Mouse (Mus musculus) forebrain, embryonic 12.5 days (tissue): Measurements from ENCODE around the gene Gm26566. TPM values are rescaled to one million over a fixed set of nuclear protein-coding genes. Genes with fewer than 3 reads are reported as not detected.

ENCODE experiments used
- ATAC-seq: fragments of 200-750 bp; cut with Nextera tagmentation; 2 replicates; pipeline ENCODE4 v1.8.0; 2017; ENCODE audit warnings: moderate TSS enrichment; ENCODE audit not compliant: low FRiP score
- H3K27ac ChIP-seq: fragments of 300-500 bp; sonication (generic); 2 replicates; pipeline ENCODE4 v1.5.1; 2016; ENCODE audit warnings: mild to moderate bottlenecking
- H3K27me3 ChIP-seq: fragments of 300-500 bp; sonication (generic); 2 replicates; pipeline ENCODE4 v1.6.1; 2016; ENCODE audit warnings: mild to moderate bottlenecking
- H3K36me3 ChIP-seq: fragments of 300-500 bp; sonication (generic); replicated peaks from 2 replicates; pipeline ENCODE4 v1.6.1; 2016; ENCODE audit warnings: mild to moderate bottlenecking
- H3K4me1 ChIP-seq: fragments of 300-500 bp; sonication (generic); 2 replicates; pipeline ENCODE4 v1.6.1; 2016
- H3K4me2 ChIP-seq: fragments of 300-500 bp; sonication (generic); 2 replicates; pipeline ENCODE4 v1.6.1; 2016; ENCODE audit warnings: mild to moderate bottlenecking, moderate library complexity
- H3K4me3 ChIP-seq: fragments of 300-500 bp; sonication (generic); replicated peaks from 2 replicates; pipeline ENCODE4 v1.5.1; 2016; ENCODE audit warnings: mild to moderate bottlenecking
- H3K9ac ChIP-seq: fragments of 300-500 bp; sonication (generic); 2 replicates; pipeline ENCODE4 v1.6.1; 2016; ENCODE audit warnings: mild to moderate bottlenecking
- H3K9me3 ChIP-seq: fragments of 300-500 bp; sonication (generic); 2 replicates; pipeline ENCODE4 v1.6.1; 2016
- whole genome bisulfite sequencing: fragments of 180-500 bp; shearing (Covaris S2); methylation state at CpG from one replicate; pipeline ENCODE4 v1.1.7; 2016; 5-methylcytosine and 5-hydroxymethylcytosine counted together
- polyA plus RNA-seq: library from polyadenylated mRNA; unstranded; fragments of >200 nt; fragmentation: Nextera tagmentation; extraction: Ambion mirVana; gene quantifications from 2 replicates; pipeline ENCODE4 v1.2.1, GENCODE M21; 2016

Gm26566 gene
- 1.6 and 2.4 TPM in 2 replicates for polyA plus RNA-seq

- under 1% methylated on average over 82 of the region's 82 CpGs for WGBS
- peak within 1 kb of the TSS; percentile 96 for H3K9ac ChIP-seq
- peaks cover 32% of the 10 kb centered on the region for H3K4me1 ChIP-seq
- H3K9me3 ChIP-seq, result no peaks in the 10 kb centered on the region
- peak within 1 kb of the TSS; percentile 96 for H3K27ac ChIP-seq
- H3K4me3 ChIP-seq, result peak within 1 kb of the TSS; percentile 91
- H3K36me3 ChIP-seq, result peaks cover 20% of the 10 kb centered on the region
- H3K27me3 ChIP-seq, result no peaks in the 10 kb centered on the region
- ATAC-seq, result peak; percentile 97
- H3K4me2 ChIP-seq, result peak within 1 kb of the TSS; percentile 81
Measured at GRCm38 (mm10) chr4:88721791-88722721, at the start of gene Gm26566, which contains the start of gene Klhl9. TSS of gene Gm26566 (plus strand) at chr4:88721805. TSS of gene Klhl9 (minus strand) at chr4:88722465.

GRCm38 (mm10) chr4:88676824-88677223 lies 44.8 kb upstream of the Gm26566 start, which contains the start of gene Ifna16:
TSS of gene Ifna16 (minus strand) at chr4:88676924.
- 86% methylated on average over 1 of the region's 1 CpGs for WGBS
- Histone ChIP-seq H3K27ac (no peak within 1 kb of the TSS), H3K4me2 (no peak within 1 kb of the TSS), H3K4me1 (no peaks in the 10 kb centered on the region), H3K9me3 (no peaks in the 10 kb centered on the region), H3K4me3 (no peak within 1 kb of the TSS), H3K9ac (no peak within 1 kb of the TSS), H3K27me3 (no peaks in the 10 kb centered on the region), H3K36me3 (no peaks in the 10 kb centered on the region)
- ATAC-seq, result no peak

GRCm38 (mm10) chr4:88680362-88680761 lies 41.2 kb upstream of the Gm26566 start:
- no peaks in the 10 kb centered on the region for H3K36me3 ChIP-seq
- H3K27me3 ChIP-seq, result no peaks in the 10 kb centered on the region
- 54% methylated on average over 8 of the region's 8 CpGs for WGBS
- no peak overlapping the region for H3K27ac ChIP-seq
- ATAC-seq, result no peak
- H3K9ac ChIP-seq, result no peak overlapping the region
- no peak overlapping the region for H3K4me3 ChIP-seq
- no peaks in the 10 kb centered on the region for H3K4me1 ChIP-seq
- no peak overlapping the region for H3K4me2 ChIP-seq
- H3K9me3 ChIP-seq, result no peaks in the 10 kb centered on the region

- 79% methylated on average over 3 of the region's 3 CpGs for WGBS
- no peaks in the 10 kb centered on the region for H3K27me3 ChIP-seq
Measured at GRCm38 (mm10) chr4:88681353-88681752, 40.3 kb upstream of the Gm26566 start.

GRCm38 (mm10) chr4:88683812-88684211 lies 37.8 kb upstream of the Gm26566 start, which contains the start of gene Ifna2:
TSS of gene Ifna2 (minus strand) at chr4:88683912.
- Histone ChIP-seq H3K4me2 (no peak within 1 kb of the TSS), H3K9ac (no peak within 1 kb of the TSS), H3K27me3 (no peaks in the 10 kb centered on the region), H3K9me3 (no peaks in the 10 kb centered on the region), H3K36me3 (no peaks in the 10 kb centered on the region), H3K4me3 (no peak within 1 kb of the TSS), H3K4me1 (no peaks in the 10 kb centered on the region), H3K27ac (no peak within 1 kb of the TSS)
- WGBS, result 90% methylated on average over 1 of the region's 1 CpGs
- ATAC-seq, result no peak

More at GRCm38 (mm10) chr4:88681353-88681752, 40.3 kb upstream of the Gm26566 start:
- Histone ChIP-seq H3K36me3 (no peaks in the 10 kb centered on the region), H3K27ac (no peak overlapping the region), H3K9ac (no peak overlapping the region), H3K9me3 (no peaks in the 10 kb centered on the region), H3K4me3 (no peak overlapping the region), H3K4me2 (no peak overlapping the region), H3K4me1 (no peaks in the 10 kb centered on the region)
- no peak for ATAC-seq

GRCm38 (mm10) chr4:88691259-88691658 lies 30.3 kb upstream of the Gm26566 start, which contains the start of gene Ifnab:
TSS of gene Ifnab (minus strand) at chr4:88691359.
- H3K4me1 ChIP-seq, result no peaks in the 10 kb centered on the region
- H3K4me2 ChIP-seq, result no peak within 1 kb of the TSS
- no peaks in the 10 kb centered on the region for H3K9me3 ChIP-seq
- H3K9ac ChIP-seq, result no peak within 1 kb of the TSS
- H3K27ac ChIP-seq, result no peak within 1 kb of the TSS
- H3K27me3 ChIP-seq, result peaks cover 4% of the 10 kb centered on the region; the same call in 1 of the 2 replicates
- no peaks in the 10 kb centered on the region for H3K36me3 ChIP-seq
- no peak for ATAC-seq
- 83% methylated on average over 2 of the region's 2 CpGs for WGBS
- H3K4me3 ChIP-seq, result no peak within 1 kb of the TSS

GRCm38 (mm10) chr4:88692537-88692936 lies 29.1 kb upstream of the Gm26566 start:
- Histone ChIP-seq H3K4me3 (no peak overlapping the region), H3K36me3 (no peaks in the 10 kb centered on the region), H3K9ac (no peak overlapping the region), H3K9me3 (no peaks in the 10 kb centered on the region), H3K27ac (no peak overlapping the region), H3K4me2 (no peak overlapping the region), H3K4me1 (no peaks in the 10 kb centered on the region), H3K27me3 (peaks cover 4% of the 10 kb centered on the region; the same call in 1 of the 2 replicates)
- WGBS, result 78% methylated on average over 1 of the region's 1 CpGs
- ATAC-seq, result no peak

GRCm38 (mm10) chr4:88693392-88693791 lies 28.2 kb upstream of the Gm26566 start:
- H3K9ac ChIP-seq, result no peak overlapping the region
- H3K4me1 ChIP-seq, result no peaks in the 10 kb centered on the region
- 96% methylated on average over 2 of the region's 2 CpGs for WGBS
- H3K27me3 ChIP-seq, result peaks cover 4% of the 10 kb centered on the region; the same call in 1 of the 2 replicates
- ATAC-seq, result no peak
- no peaks in the 10 kb centered on the region for H3K36me3 ChIP-seq
- H3K9me3 ChIP-seq, result no peaks in the 10 kb centered on the region
- no peak overlapping the region for H3K27ac ChIP-seq
- H3K4me3 ChIP-seq, result no peak overlapping the region
- H3K4me2 ChIP-seq, result no peak overlapping the region

- 24% methylated on average over 3 of the region's 3 CpGs for WGBS
- H3K4me3 ChIP-seq, result no peak overlapping the region
- peaks cover 4% of the 10 kb centered on the region; the same call in 1 of the 2 replicates for H3K27me3 ChIP-seq
- H3K4me1 ChIP-seq, result no peaks in the 10 kb centered on the region
- H3K27ac ChIP-seq, result no peak overlapping the region
- no peaks in the 10 kb centered on the region for H3K9me3 ChIP-seq
- no peak overlapping the region for H3K4me2 ChIP-seq
- H3K36me3 ChIP-seq, result no peaks in the 10 kb centered on the region
- ATAC-seq, result peak; percentile 75; the same call in 1 of the 2 replicates
- H3K9ac ChIP-seq, result no peak overlapping the region
Measured at GRCm38 (mm10) chr4:88696237-88696884, 25.2 kb upstream of the Gm26566 start.

- no peaks in the 10 kb centered on the region for H3K4me1 ChIP-seq
- ATAC-seq, result no peak
- no peak overlapping the region for H3K27ac ChIP-seq
- H3K36me3 ChIP-seq, result no peaks in the 10 kb centered on the region
- no peaks in the 10 kb centered on the region for H3K9me3 ChIP-seq
- H3K27me3 ChIP-seq, result peaks cover 4% of the 10 kb centered on the region; the same call in 1 of the 2 replicates
- no peak overlapping the region for H3K9ac ChIP-seq
- no peak overlapping the region for H3K4me2 ChIP-seq
- 69% methylated on average over 6 of the region's 6 CpGs for WGBS
- no peak overlapping the region for H3K4me3 ChIP-seq
Measured at GRCm38 (mm10) chr4:88697108-88697507, 24.5 kb upstream of the Gm26566 start.

GRCm38 (mm10) chr4:88697753-88698152 lies 23.9 kb upstream of the Gm26566 start:
- H3K4me3 ChIP-seq, result no peak overlapping the region
- peaks cover 4% of the 10 kb centered on the region; the same call in 1 of the 2 replicates for H3K27me3 ChIP-seq
- no peak overlapping the region for H3K9ac ChIP-seq
- no peak for ATAC-seq
- 86% methylated on average over 4 of the region's 4 CpGs for WGBS
- H3K36me3 ChIP-seq, result no peaks in the 10 kb centered on the region
- no peaks in the 10 kb centered on the region for H3K9me3 ChIP-seq
- H3K27ac ChIP-seq, result no peak overlapping the region
- H3K4me1 ChIP-seq, result no peaks in the 10 kb centered on the region
- no peak overlapping the region for H3K4me2 ChIP-seq

- WGBS, result 85% methylated on average over 5 of the region's 5 CpGs
- H3K4me2 ChIP-seq, result no peak overlapping the region
Measured at GRCm38 (mm10) chr4:88698781-88699180, 22.8 kb upstream of the Gm26566 start.

More at GRCm38 (mm10) chr4:88698781-88699180, 22.8 kb upstream of the Gm26566 start:
- H3K27me3 ChIP-seq, result peaks cover 4% of the 10 kb centered on the region; the same call in 1 of the 2 replicates
- H3K4me1 ChIP-seq, result no peaks in the 10 kb centered on the region
- no peak overlapping the region for H3K4me3 ChIP-seq
- no peaks in the 10 kb centered on the region for H3K36me3 ChIP-seq
- H3K9ac ChIP-seq, result no peak overlapping the region
- H3K27ac ChIP-seq, result no peak overlapping the region
- H3K9me3 ChIP-seq, result no peaks in the 10 kb centered on the region
- no peak for ATAC-seq
